In genomic region chr17:26595448-26596167, GRCm38 (mm10) we compare ENCODE assay signal across 9 mouse cellular contexts. TPM values are rescaled to one million over a fixed set of nuclear protein-coding genes. Genes with fewer than 3 reads are reported as not detected.
A peak's percentile ranks its signal among the peaks of the same experiment; 100 is the strongest.
DNase-seq lines count a peak whose midpoint lies in the region; ATAC-seq and TF ChIP-seq lines count a peak whose summit lies in the region.
"Had no signal": no experiment of that assay in that cellular context is flagged by ENCODE, and none has a peak within 500 bp of the region (broad histone marks: within the 10 kb centered on the region; RNA-seq: fewer than 3 reads in every experiment).

No protein-coding gene starts in this region.

- no peak for ATAC-seq in hindbrain, embryonic 16.5 days

- H3K4me1 ChIP-seq in bone marrow macrophage, adult 2 months (ENCODE audit: control insufficient read depth, insufficient read depth, low read length) = peaks cover 42% of the 10 kb centered on the region
- peaks cover 19% of the 10 kb centered on the region for H3K4me1 ChIP-seq in hindbrain, embryonic 16.5 days (ENCODE audit: control insufficient read depth, insufficient read depth, low read depth, low read length)

- no peak overlapping the region for H3K9ac ChIP-seq in hindbrain, embryonic 16.5 days (ENCODE audit: low read depth, low read length)
- H3K9ac ChIP-seq: midbrain, embryonic 12.5 days had no signal

- H3K4me3 ChIP-seq in bone marrow macrophage, adult 2 months (ENCODE audit: insufficient read depth, low read length) = no peak overlapping the region
- H3K4me3 ChIP-seq in hindbrain, embryonic 16.5 days (ENCODE audit: low read length) = no peak overlapping the region
- H3K4me3 ChIP-seq: midbrain, embryonic 12.5 days had no signal

- TF ChIP-seq POLR2A in bone marrow macrophage, adult 2 months (IDR thresholded peaks at IDR 0.05; ENCODE audit: borderline replicate concordance, low read depth, low read length) = no peak

- no peaks in the 10 kb centered on the region for H3K27me3 ChIP-seq in hindbrain, embryonic 16.5 days (replicated peaks; ENCODE audit: control insufficient read depth, insufficient read depth, low read length)
- H3K27me3 ChIP-seq: midbrain, embryonic 12.5 days had no signal

- TF ChIP-seq CTCF in bone marrow macrophage, adult 2 months (IDR thresholded peaks at IDR 0.05; ENCODE audit: low read depth, low read length) = no peak

- H3K27ac ChIP-seq in bone marrow macrophage, adult 2 months (ENCODE audit: insufficient read depth, low read depth, low read length) = peak overlapping the region; percentile 26
- peak overlapping the region; percentile 65 for H3K27ac ChIP-seq in hindbrain, embryonic 16.5 days (ENCODE audit: low read depth, low read length)
- H3K27ac ChIP-seq: midbrain, embryonic 12.5 days had no signal

- no peaks in the 10 kb centered on the region for H3K9me3 ChIP-seq in hindbrain, embryonic 16.5 days (ENCODE audit: control insufficient read depth, low read length)
- H3K9me3 ChIP-seq: midbrain, embryonic 12.5 days had no signal

- DNase-seq in heart, adult 9 months (ENCODE audit: low spot score in 2 of 2) = peak; percentile 37 to 52
- DNase-seq in heart, postnatal 36 days = no peak
- DNase-seq in lung, postnatal 36 days = peak; percentile 66
- no peak for DNase-seq in c-Kit-positive CD71-positive TER-119-positive erythroid progenitor cells, embryonic 14.5 days (ENCODE audit: low spot score)
- DNase-seq in cerebellum, adult 11 months = no peak
- DNase-seq in spleen, adult 12 weeks (ENCODE audit: low spot score) = no peak

- H3K36me3 ChIP-seq in hindbrain, embryonic 16.5 days (ENCODE audit: control insufficient read depth, insufficient read depth, low read length) = no peaks in the 10 kb centered on the region

- 54% methylated on average over 7 of the region's 7 CpGs for WGBS in hindbrain, embryonic 16.5 days

- no peak overlapping the region; the same call in 1 of the 2 replicates for H3K4me2 ChIP-seq in hindbrain, embryonic 16.5 days (ENCODE audit: low read length)
- H3K4me2 ChIP-seq: midbrain, embryonic 12.5 days had no signal

- intact Hi-C loops in heart, postnatal 36 days (cut with DNase I) = loop anchor here (1.0 to 2.0 kb wide), 5 partner anchors 25 to 131 kb away; no protein-coding TSS in a partner anchor

RNA-seq across cellular contexts. Expression of gene Dusp1, which starts 33.7 kb away (rescaled TPM):
- total RNA-seq in heart, postnatal 36 days (2021) = 100 to 1,000 TPM in 1 of 2 experiments, 10 to 100 TPM in 1; 49.6 to 105 TPM
- 25.8 and 32.2 TPM in 2 replicates for polyA plus RNA-seq in bone marrow macrophage, adult 2 months (2012; ENCODE audit: insufficient read depth, insufficient read length, missing spikeins)
- polyA plus RNA-seq in hindbrain, embryonic 16.5 days (2015; fragmentation: Nextera tagmentation; extraction: Ambion mirVana) = 27.1 and 29.0 TPM in 2 replicates

RNA-seq across cellular contexts. Expression of gene Ergic1, which starts 34.3 kb away (rescaled TPM):
- total RNA-seq in heart, postnatal 36 days (2021) = 10 to 100 TPM; 47.5 to 56.2 TPM
- polyA plus RNA-seq in bone marrow macrophage, adult 2 months (2012; ENCODE audit: insufficient read depth, insufficient read length, missing spikeins) = 30.6 and 37.2 TPM in 2 replicates
- polyA plus RNA-seq in hindbrain, embryonic 16.5 days (2015; fragmentation: Nextera tagmentation; extraction: Ambion mirVana) = 97.0 and 106 TPM in 2 replicates

Comparison
In these comparisons a context has a peak if more than half of its experiments do, and no peak if none do; other contexts are left out.
1. DNase-seq: peak in heart, adult 9 months (2 of 2) and lung, postnatal 36 days (single experiment); none in heart, postnatal 36 days (0 of 2), c-Kit-positive CD71-positive TER-119-positive erythroid progenitor cells, embryonic 14.5 days (single experiment), cerebellum, adult 11 months (single experiment) and spleen, adult 12 weeks (single experiment).